Mouse (Mus musculus): Measurements from ENCODE around the gene Tbkbp1.

DNA sequence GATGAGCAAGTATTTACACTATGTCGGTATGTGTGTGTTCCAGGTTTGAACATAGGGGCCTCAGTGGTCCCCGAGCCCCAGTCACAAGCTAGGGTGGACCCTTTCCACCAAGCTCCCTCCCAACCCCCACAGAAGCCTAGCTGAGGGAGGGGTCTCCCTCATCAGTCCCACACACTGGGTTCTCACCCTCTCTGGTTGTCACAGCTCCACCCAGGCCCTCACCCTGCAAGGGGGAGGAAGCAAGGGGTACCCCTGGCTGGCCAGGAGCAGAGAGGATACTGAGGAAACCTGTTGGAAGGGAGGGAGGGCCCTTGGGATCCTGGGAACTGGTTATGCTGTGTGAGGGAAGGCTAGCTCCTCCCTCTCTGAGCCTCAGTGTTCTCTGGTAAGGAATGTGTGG, 6.0 kb downstream of the Tbkbp1 start:
- TF ChIP-seq POLR2A (IDR thresholded peaks at IDR 0.05; ENCODE audit: low read depth, low read length) (no peak), CTCF (conservative IDR thresholded peaks at IDR 0.05; ENCODE audit: insufficient read depth, insufficient read length, low read depth, low read length) (no peak)
